Mouse (Mus musculus): ENCODE data around the gene Pi4ka.

Pi4ka gene

DNA sequence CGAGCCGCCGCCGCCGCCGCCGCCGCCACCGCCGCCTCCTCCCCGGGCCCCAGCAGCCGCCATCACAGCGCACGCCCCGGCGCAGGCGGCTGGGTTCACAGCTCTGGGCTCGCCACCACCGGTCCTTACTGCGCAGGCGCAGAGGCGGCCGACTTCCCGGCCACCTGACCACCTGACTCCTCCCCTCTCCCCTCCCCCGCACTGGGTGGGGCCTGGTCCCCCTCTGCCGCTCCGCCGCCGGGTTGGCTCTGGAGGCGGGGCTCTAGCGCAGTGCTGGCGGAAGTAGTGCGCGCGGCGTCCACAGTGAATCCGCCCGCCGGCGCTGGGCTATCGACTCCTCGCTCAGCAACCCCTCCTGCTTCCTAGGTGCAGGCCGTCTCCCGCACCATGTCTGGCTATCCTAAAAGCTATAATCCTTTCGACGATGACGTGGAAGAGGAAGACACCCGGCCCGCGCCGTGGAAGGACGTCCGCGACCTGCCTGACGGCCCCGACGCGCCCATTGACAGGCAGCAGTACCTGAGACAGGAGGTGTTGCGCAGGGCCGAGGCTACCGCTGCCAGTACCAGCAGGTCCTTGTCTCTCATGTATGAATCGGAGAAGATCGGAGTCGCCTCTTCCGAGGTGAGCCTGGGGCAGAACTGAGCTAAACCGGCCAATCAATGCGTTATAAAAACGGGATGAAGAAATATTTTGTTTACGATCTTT, at the start of gene Pi4ka, which contains the start of gene Snap29:
TSS of gene Pi4ka (minus strand) at position 579 of the 708 bp plus-strand sequence.
TSS of gene Snap29 (plus strand) at position 251 of the 708 bp plus-strand sequence.
- peak; percentile 99 to 100 for DNase-seq

DNA sequence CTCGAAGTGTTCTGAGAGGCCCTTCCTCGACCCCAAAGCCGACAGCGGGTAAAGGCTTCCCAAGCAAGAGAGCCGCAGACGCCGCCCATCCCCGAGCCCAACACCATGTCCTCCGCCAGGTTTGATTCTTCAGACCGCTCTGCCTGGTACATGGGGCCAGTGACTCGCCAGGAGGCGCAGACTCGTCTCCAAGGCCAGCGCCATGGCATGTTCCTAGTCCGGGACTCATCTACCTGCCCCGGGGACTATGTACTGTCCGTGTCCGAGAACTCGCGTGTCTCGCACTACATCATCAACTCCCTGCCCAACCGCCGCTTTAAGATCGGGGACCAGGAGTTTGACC, 46.2 kb upstream of the Pi4ka start:
- peak; percentile 15 to 52 for DNase-seq

DNA sequence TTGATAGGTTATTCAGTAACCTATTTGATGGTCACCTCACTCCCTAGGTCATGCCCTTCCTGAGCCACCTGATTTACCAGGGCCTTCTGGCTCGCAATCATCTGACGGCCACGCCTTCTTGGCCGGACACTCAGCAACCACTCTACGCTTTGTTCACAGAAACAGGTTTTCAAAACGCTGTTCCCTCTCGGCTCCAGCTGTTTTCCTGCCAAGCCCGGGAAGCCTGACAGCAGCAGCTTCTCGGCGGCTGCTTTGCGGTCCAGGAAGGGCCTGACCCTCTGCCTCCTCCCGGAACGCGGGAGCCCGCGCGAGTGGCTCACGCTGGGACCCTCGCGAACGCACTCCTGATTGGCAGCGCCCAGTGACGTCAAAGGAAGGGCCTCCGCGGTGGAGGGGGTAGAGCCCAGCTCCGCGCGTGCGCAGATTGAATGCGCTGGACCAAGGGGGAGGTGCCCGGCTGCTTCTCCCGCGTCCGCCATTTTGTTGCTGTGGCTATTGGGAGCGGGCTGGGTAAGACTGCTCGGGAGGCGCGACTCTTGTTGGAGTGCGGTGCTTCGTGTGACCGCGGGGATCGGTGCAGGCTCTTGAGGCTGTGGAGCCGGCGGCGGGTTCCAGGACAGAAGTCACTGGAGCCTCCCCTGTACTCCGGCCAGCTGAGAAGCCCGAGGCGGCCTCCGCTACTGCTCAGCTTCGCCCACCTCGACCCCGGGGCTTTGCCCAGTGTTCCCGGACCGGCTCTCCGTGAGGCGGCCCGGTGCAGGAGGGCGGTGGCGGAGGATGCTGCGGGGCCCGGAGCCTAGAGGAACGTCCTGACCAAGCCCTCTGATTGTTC, 45.6 kb upstream of the Pi4ka start, which contains the start of gene Crkl:
TSS of gene Crkl (plus strand) at position 447 of the 832 bp plus-strand sequence.
- peak; percentile 97 for DNase-seq

DNA sequence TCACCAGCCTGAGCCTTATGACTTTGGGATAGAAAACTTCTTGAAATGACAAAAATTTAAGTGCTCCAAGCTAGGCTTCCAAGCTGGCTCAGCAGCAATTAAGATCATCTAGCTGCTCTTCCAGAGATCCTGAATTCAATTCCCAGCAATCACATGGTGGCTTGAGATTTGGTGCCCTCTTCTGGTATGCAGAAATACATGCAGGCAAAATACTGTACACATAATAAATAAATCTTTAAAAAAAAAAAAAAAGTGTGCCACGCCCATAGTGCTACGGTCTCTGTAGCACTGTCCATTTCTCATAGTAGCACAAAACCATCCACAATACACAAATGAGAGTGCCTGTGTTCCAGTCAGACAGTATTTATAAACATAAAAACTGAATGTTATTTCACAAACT, 26.5 kb upstream of the Pi4ka start:
- DNase-seq: peak in 1 of 2 experiments; percentile 12

- no peak for DNase-seq
Observed at GRCm38 (mm10) chr16:17423021-17423420, 16.9 kb upstream of the Pi4ka start.

- DNase-seq: peak in 1 of 2 experiments; percentile 35
Observed at GRCm38 (mm10) chr16:17410209-17410608, 4.1 kb upstream of the Pi4ka start.

DNA sequence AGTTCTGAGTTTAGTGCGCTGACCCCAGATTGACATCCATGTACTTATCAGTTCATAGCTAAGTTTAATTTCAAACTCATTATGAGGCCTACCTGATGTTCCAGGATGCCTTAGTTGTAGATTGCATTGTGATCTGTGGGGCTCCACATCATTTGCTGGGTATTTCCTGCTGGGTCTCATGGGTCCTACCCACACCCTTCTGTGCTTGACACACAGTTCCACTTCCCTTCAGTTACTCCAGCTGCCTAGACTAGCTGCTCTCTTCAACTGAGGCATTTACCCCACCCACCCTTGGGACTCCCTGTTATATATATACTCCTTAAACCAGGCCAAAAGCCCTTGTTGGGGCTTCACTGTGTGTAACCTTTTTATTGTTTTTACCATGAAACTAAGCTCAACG, 2.9 kb upstream of the Pi4ka start:
- no peak for DNase-seq

DNA sequence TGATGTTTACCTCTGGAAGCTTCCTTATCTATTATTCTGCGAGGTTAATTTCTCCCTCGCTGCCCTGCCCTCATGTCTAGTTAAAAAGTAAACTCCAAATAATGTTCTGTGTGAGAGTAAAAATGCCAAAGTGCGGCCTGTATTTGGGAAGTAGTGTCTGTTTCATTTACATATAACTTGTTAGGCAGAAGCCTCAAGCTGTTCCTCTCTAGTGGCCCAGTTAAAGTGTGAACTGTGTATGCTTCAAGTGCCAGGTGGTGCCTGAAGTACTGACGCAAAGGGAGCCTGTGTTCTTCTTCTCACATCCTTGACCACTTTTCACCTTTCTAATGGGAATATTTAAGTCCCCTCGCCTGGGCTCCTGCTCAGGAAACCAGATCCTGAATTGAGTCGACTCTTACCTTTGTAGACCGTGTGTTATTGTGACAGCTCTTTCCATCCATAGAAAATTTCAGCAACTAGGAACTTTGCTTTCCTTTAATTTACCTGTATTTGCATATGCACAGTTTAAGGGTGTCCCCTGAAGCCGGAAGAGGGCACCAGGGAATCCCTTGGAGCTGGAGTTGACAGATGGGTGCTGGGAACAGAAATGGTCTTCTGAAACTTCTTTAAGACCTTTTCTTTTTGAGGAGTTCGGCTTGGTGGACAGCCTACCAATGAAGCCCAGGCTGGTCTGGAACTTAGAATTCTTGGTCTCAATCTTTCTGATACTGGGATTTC, 558 bp upstream of the Pi4ka start:
- peak; percentile 38 to 67 for DNase-seq

- DNase-seq: peak; percentile 59 to 72
Observed at GRCm38 (mm10) chr16:17405271-17405696, 830 bp downstream of the Pi4ka start.

- peak; percentile 22 to 57 for DNase-seq
Observed at GRCm38 (mm10) chr16:17402855-17403254, 3.3 kb downstream of the Pi4ka start.

- DNase-seq: no peak
Observed at GRCm38 (mm10) chr16:17392784-17393183, 13.3 kb downstream of the Pi4ka start.

GRCm38 (mm10) chr16:17383594-17384326, 22.4 kb downstream of the Pi4ka start:
- DNase-seq: no peak

- DNase-seq: no peak
Observed at GRCm38 (mm10) chr16:17382306-17382705, 23.8 kb downstream of the Pi4ka start.

DNA sequence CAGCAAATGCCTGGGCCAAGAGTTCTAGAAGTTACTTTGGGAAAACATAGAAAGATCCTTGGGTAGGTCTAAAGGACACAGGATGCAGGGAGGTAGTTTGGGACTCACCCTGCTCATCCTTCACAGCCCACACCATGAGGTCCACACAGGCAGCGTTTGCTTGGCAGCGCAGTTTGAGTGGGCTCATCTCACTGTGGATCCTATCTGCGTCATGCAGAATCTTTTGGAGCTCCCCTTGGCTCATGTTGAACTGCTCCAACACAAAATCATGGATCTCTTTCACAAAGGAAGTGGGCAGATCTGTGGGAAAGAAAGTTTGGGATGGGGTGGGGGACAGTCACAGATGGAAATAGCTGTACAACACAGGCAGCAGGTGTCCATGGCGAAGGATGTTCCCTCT, 47.3 kb downstream of the Pi4ka start:
- DNase-seq: no peak

DNA sequence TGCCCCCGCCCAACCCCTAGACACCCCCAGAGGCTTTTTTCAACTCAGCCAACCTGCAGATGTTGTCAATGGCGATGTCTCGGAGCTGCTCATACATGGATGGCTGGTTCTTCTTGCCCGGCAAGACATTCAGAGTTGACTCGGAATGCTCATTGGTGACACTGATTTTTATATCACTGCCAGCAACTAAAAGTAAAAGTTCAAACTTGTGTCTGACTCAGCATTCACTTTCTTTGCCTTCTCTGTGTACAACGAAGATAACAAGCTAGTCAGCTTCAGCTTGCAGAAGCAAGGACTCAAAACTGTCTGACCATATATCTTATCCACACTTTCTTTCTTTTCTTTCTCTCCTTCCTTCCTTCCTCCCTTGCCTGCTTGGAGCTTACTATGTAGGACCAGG, 50.1 kb downstream of the Pi4ka start:
- peak in 1 of 2 experiments; percentile 12 for DNase-seq

GRCm38 (mm10) chr16:17346766-17347165, 59.3 kb downstream of the Pi4ka start:
- no peak for DNase-seq

- no peak for DNase-seq
Observed at GRCm38 (mm10) chr16:17345813-17346155, 60.3 kb downstream of the Pi4ka start.

DNA sequence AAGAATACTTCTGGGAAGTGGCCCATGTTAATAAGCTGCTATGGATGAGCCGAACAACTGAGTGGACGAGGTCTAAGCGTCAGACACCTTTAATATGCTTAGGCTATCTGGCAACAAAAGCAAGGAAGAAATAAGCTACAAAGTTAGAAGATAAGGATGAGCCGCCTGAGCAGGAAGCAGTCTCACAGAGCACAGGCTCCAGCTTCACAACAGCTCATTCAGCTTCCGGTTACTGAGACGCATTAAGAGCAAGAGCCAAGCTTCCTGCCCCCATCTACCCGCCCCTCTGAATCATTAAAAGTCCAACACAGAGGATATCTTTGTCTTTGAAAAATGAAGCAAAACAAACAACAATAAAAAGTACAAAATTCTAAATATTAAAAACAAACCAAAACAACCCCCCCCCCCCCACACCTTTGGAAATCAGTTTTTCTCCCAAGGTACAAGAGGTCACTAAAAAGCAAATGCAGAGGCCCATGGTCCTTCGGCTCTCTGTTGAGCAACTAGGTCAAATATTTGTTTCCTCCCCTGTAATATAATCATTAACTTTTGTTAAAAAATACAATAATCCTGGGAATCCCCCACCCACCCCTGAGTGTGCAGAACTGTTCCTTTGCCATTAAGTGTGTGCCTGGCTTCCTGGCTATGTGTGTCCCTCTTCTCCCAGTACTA, 60.8 kb downstream of the Pi4ka start:
- DNase-seq: peak; percentile 13 to 20

- no peak for DNase-seq
Observed at GRCm38 (mm10) chr16:17341847-17342246, 64.3 kb downstream of the Pi4ka start.

GRCm38 (mm10) chr16:17340705-17341104, 65.4 kb downstream of the Pi4ka start:
- DNase-seq: no peak

DNA sequence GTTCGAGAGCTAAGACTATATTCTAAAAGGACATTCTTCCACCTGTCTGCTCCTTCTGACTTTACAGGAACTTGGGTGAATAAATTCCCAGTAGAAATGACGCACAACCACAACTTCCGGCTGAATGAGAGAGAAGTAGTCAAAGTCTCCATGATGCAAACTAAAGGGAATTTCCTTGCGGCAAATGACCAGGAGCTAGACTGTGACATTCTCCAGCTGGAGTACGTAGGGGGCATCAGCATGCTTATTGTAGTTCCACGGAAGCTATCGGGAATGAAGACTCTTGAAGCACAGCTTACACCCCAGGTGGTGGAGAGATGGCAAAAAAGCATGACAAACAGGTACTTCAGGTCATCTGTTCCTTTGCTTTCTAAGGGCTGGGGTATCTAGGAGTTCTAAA, 66.4 kb downstream of the Pi4ka start:
- DNase-seq: no peak

- no peak for DNase-seq
Observed at GRCm38 (mm10) chr16:17336089-17336488, 70.0 kb downstream of the Pi4ka start.

All from kidney, adult 8-10 months (tissue).